Mouse (Mus musculus) CH12.LX (cell line): ENCODE results near the gene Mea1. TPM values are rescaled to one million over a fixed set of nuclear protein-coding genes. Genes with fewer than 3 reads are reported as not detected.

Experiments used
- DNase-seq: peaks from one replicate; pipeline ENCODE4 v3.0.0-alpha.2; 2013; ENCODE audit errors: extremely low read depth
- H3K27ac ChIP-seq: 2 replicates; pipeline ENCODE4 v1.5.1; 2012; ENCODE audit warnings: low read depth, mild to moderate bottlenecking, control low read depth, moderate library complexity; ENCODE audit not compliant: insufficient read depth
- H3K27me3 ChIP-seq: replicated peaks from 2 replicates; pipeline ENCODE3; 2012; ENCODE audit warnings: inconsistent platforms
- H3K36me3 ChIP-seq, 2 experiments: replicated peaks in 1 of 2; 2 replicates each; pipeline versions ENCODE3 to v1.6.1; 2012; ENCODE audit warnings: inconsistent platforms in 1 of 2, low read length in 1 of 2, mild to moderate bottlenecking in 1 of 2, mixed read lengths in 1 of 2, moderate library complexity in 1 of 2; ENCODE audit not compliant: control insufficient read depth in 1 of 2, insufficient read depth in 1 of 2
- H3K4me1 ChIP-seq, 2 experiments: 2 replicates each; pipeline ENCODE4 v1.6.1; 2012; ENCODE audit warnings: inconsistent platforms in 1 of 2, moderate library complexity in 1 of 2; ENCODE audit not compliant: insufficient read depth in 2 of 2, control insufficient read depth in 1 of 2
- H3K4me2 ChIP-seq: 2 replicates; pipeline ENCODE4 v1.6.1; 2012; ENCODE audit warnings: low read depth, mild to moderate bottlenecking, control low read depth; ENCODE audit not compliant: poor library complexity, insufficient read depth, severe bottlenecking
- H3K4me3 ChIP-seq, 3 experiments: fragments of 150-350 bp in 1 of 3; sonication (generic) in 1 of 3; replicated peaks in 1 of 3; 2 replicates each; pipeline versions ENCODE3 to v1.5.1; 2011 to 2012; ENCODE audit warnings: low read depth in 2 of 3, low read length in 2 of 3, mild to moderate bottlenecking in 2 of 3, moderate library complexity in 2 of 3, control low read depth in 1 of 3, improper control_type of control experiment in 1 of 3, inconsistent platforms in 1 of 3, mixed read lengths in 1 of 3; ENCODE audit not compliant: poor library complexity in 1 of 3
- H3K79me2 ChIP-seq: replicated peaks from 2 replicates; pipeline ENCODE4 v1.6.1; 2012; ENCODE audit warnings: mild to moderate bottlenecking, moderate library complexity; ENCODE audit not compliant: control insufficient read depth, poor library complexity, insufficient read depth, severe bottlenecking; ENCODE audit errors: extremely low read depth
- H3K9ac ChIP-seq: 2 replicates; pipeline ENCODE4 v1.6.1; 2012; ENCODE audit warnings: low read depth, mild to moderate bottlenecking, control low read depth, moderate library complexity; ENCODE audit not compliant: insufficient read depth
- H3K9me3 ChIP-seq: replicated peaks from 2 replicates; pipeline ENCODE3; 2012; ENCODE audit warnings: low read length, inconsistent platforms, mixed read lengths
- CHD1 ChIP-seq: IDR thresholded peaks from 2 replicates; pipeline ENCODE4 v1.6.1; 2012; ENCODE audit warnings: low read depth, low read length, improper control_type of control experiment, inconsistent platforms
- CHD2 ChIP-seq: IDR thresholded peaks from 2 replicates; pipeline ENCODE4 v1.6.1; 2011; ENCODE audit warnings: low read length, improper control_type of control experiment
- CTCF ChIP-seq, 2 experiments: IDR thresholded peaks in 1 of 2; conservative IDR thresholded peaks in 1 of 2; 2 replicates each; pipeline ENCODE4 v1.5.1; 2011 to 2012; ENCODE audit warnings: low read depth in 2 of 2, low read length in 2 of 2, improper control_type of control experiment in 1 of 2, inconsistent platforms in 1 of 2, mild to moderate bottlenecking in 1 of 2, moderate library complexity in 1 of 2
- E2F4 ChIP-seq: IDR thresholded peaks from 2 replicates; pipeline ENCODE4 v1.6.1; 2011; ENCODE audit warnings: low read depth, low read length, improper control_type of control experiment; ENCODE audit not compliant: insufficient replicate concordance
- ELF1 ChIP-seq: IDR thresholded peaks from 2 replicates; pipeline ENCODE4 v1.6.1; 2014; ENCODE audit warnings: low read depth, mild to moderate bottlenecking, inconsistent platforms, low read length, improper control_type of control experiment
- EP300 ChIP-seq: IDR thresholded peaks from 2 replicates; pipeline ENCODE4 v1.6.1; 2011; ENCODE audit warnings: low read length, improper control_type of control experiment
- ETS1 ChIP-seq: conservative IDR thresholded peaks from 2 replicates; pipeline ENCODE4 v1.6.1; 2012; ENCODE audit warnings: low read depth, mild to moderate bottlenecking, inconsistent platforms, low read length, improper control_type of control experiment, moderate library complexity
- IRF4 ChIP-seq: IDR thresholded peaks from 2 replicates; pipeline ENCODE4 v1.6.1; 2014; ENCODE audit warnings: low read depth, mild to moderate bottlenecking, inconsistent platforms, low read length, improper control_type of control experiment
- JUN ChIP-seq: IDR thresholded peaks from 2 replicates; pipeline ENCODE4 v1.6.1; 2011; ENCODE audit warnings: low read depth, mild to moderate bottlenecking, low read length, improper control_type of control experiment, moderate library complexity; ENCODE audit not compliant: insufficient read depth
- JUND ChIP-seq: conservative IDR thresholded peaks from 2 replicates; pipeline ENCODE4 v1.6.1; 2011; ENCODE audit warnings: low read depth, low read length, improper control_type of control experiment
- KAT2A ChIP-seq: IDR thresholded peaks from 2 replicates; pipeline ENCODE4 v1.6.1; 2012; ENCODE audit warnings: low read length, improper control_type of control experiment, inconsistent platforms; ENCODE audit not compliant: insufficient replicate concordance
- MAZ ChIP-seq: IDR thresholded peaks from 2 replicates; pipeline ENCODE4 v1.6.1; 2012; ENCODE audit warnings: low read depth, mild to moderate bottlenecking, inconsistent platforms, low read length, improper control_type of control experiment, moderate library complexity
- MEF2A ChIP-seq: IDR thresholded peaks from 2 replicates; pipeline ENCODE4 v1.6.1; 2014; ENCODE audit warnings: low read depth, mild to moderate bottlenecking, inconsistent platforms, low read length, improper control_type of control experiment, borderline replicate concordance
- MXI1 ChIP-seq: IDR thresholded peaks from 2 replicates; pipeline ENCODE4 v1.6.1; 2011; ENCODE audit warnings: mild to moderate bottlenecking, low read depth, low read length, improper control_type of control experiment
- MYC ChIP-seq: IDR thresholded peaks from 2 replicates; pipeline ENCODE4 v1.6.1; 2011; ENCODE audit warnings: low read depth, mild to moderate bottlenecking, improper control_type of control experiment, low read length
- NELFE ChIP-seq: IDR thresholded peaks from 2 replicates; pipeline ENCODE4 v1.6.1; 2011; ENCODE audit warnings: low read depth, low read length, improper control_type of control experiment
- NRF1 ChIP-seq: IDR thresholded peaks from 2 replicates; pipeline ENCODE4 v1.6.1; 2014; ENCODE audit warnings: low read depth, mild to moderate bottlenecking, inconsistent platforms, low read length, improper control_type of control experiment, moderate library complexity
- PAX5 ChIP-seq: IDR thresholded peaks from 2 replicates; pipeline ENCODE4 v1.6.1; 2012; ENCODE audit warnings: low read length, inconsistent platforms, mixed read lengths
- POLR2A ChIP-seq: IDR thresholded peaks from 2 replicates; pipeline ENCODE4 v1.6.1; 2011; ENCODE audit warnings: low read depth, mild to moderate bottlenecking, improper control_type of control experiment, low read length
- RAD21 ChIP-seq: IDR thresholded peaks from 2 replicates; pipeline ENCODE4 v1.6.1; 2011; ENCODE audit warnings: low read depth, mild to moderate bottlenecking, low read length, improper control_type of control experiment, moderate library complexity
- RCOR1 ChIP-seq: conservative IDR thresholded peaks from 2 replicates; pipeline ENCODE4 v1.6.1; 2012; ENCODE audit warnings: low read depth, mild to moderate bottlenecking, inconsistent platforms, low read length, improper control_type of control experiment
- TBP ChIP-seq: conservative IDR thresholded peaks from 2 replicates; pipeline ENCODE4 v1.6.1; 2011; ENCODE audit warnings: low read depth, low read length, improper control_type of control experiment
- TCF12 ChIP-seq: IDR thresholded peaks from 2 replicates; pipeline ENCODE4 v1.6.1; 2014; ENCODE audit warnings: low read depth, mild to moderate bottlenecking, inconsistent platforms, low read length, improper control_type of control experiment
- UBTF ChIP-seq: IDR thresholded peaks from 2 replicates; pipeline ENCODE4 v1.6.1; 2012; ENCODE audit warnings: low read depth, mild to moderate bottlenecking, inconsistent platforms, low read length, improper control_type of control experiment, moderate library complexity
- USF1 ChIP-seq: IDR thresholded peaks from 2 replicates; pipeline ENCODE4 v1.6.1; 2014; ENCODE audit warnings: low read depth, mild to moderate bottlenecking, inconsistent platforms, low read length, improper control_type of control experiment
- USF2 ChIP-seq: conservative IDR thresholded peaks from 2 replicates; pipeline ENCODE4 v1.6.1; 2011; ENCODE audit warnings: low read depth, low read length, improper control_type of control experiment
- ZC3H11A ChIP-seq: IDR thresholded peaks from 2 replicates; pipeline ENCODE4 v1.6.1; 2012; ENCODE audit warnings: low read depth, mild to moderate bottlenecking, inconsistent platforms, low read length, improper control_type of control experiment
- dilution Hi-C: fragments of 300-500 bp; cut with MboI; formaldehyde crosslinking; loops from 2 replicates; pipeline ENCODE4 v1.14.3; 2020; ENCODE audit warnings: low sequenced_read_pairs; ENCODE audit not compliant: extremely low pct_unique_long_range_greater_than_20kb, extremely low pct_ligation_motif_present
- in situ Hi-C: fragments of 300-500 bp; cut with MboI; formaldehyde crosslinking; loops from 3 replicates; pipeline ENCODE4 v1.14.3; 2019; ENCODE audit warnings: low sequenced_read_pairs, low pct_ligation_motif_present, low pct_unique_long_range_greater_than_20kb, mixed read lengths
- polyA plus RNA-seq: library from polyadenylated mRNA; unstranded; fragments of >175 nt; gene quantifications from 2 replicates; pipeline ENCODE4 v1.2.1, GENCODE M21; 2012; ENCODE audit warnings: low read depth; ENCODE audit not compliant: insufficient read length
- total RNA-seq, 2 experiments: library from RNA; depleted of rRNA; stranded (reverse); fragments of 300-350 nt in 1 of 2; fragments of >200 nt in 1 of 2; gene quantifications; 2 replicates each; pipeline ENCODE4 v1.2.3; 2012 to 2014

Mea1 gene
- total and polyA plus RNA-seq, 3 experiments: 68.3 to 106 (median 86.1) TPM

DNA sequence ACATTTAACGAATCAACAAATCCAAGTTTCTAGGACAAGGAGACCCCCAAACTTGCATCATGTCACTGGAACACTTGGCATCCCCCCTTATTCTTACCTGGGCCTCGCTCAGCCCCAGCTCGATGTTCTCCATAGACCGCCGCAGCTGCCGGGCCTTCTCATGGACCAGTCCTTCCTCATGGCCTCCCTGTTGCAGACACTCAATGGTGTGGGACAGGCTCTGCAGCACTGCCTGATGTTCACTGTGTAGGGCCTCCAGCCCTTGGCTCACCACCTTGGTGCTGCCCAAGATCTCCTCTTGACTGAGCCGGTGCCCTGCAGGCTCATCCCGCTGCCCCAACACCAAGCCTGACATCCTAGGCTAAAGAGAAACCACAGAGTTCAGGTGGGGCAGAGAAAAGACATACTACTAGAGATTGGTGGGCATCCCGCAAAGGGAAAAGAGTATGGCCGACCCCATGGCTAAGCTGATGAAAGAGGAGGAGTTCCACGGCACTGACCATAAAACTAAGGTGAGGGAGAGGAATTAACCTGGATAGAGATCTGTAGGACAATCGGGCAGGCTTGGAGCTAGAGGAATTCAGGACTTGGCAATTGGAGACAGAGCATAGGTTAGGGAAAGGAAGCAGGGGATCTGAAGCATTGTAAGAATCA, 34.3 kb upstream of the Mea1 start:
- no peak for DNase-seq
- Histone ChIP-seq H3K4me2 (peak overlapping the region; percentile 99; the same call in 1 of the 2 replicates), H3K27ac (no peak overlapping the region), H3K79me2 (peaks cover 9% of the 10 kb centered on the region), H3K4me3 (no peak overlapping the region), H3K36me3 (peaks cover 11 to 44% of the 10 kb centered on the region in 2 experiments), H3K9ac (peak overlapping the region; percentile 91; the same call in 1 of the 2 replicates), H3K4me1 (peaks cover 5 to 37% of the 10 kb centered on the region in 2 experiments; a peak in 3 of 4 replicates), H3K9me3 (no peaks in the 10 kb centered on the region), H3K27me3 (no peaks in the 10 kb centered on the region)
- TF ChIP-seq KAT2A: no peak
- TF ChIP-seq ETS1: no peak
- no peak for TF ChIP-seq ELF1
- no peak for TF ChIP-seq TCF12
- TF ChIP-seq MEF2A: no peak
- no peak for TF ChIP-seq USF2
- TF ChIP-seq CHD1: no peak
- no peak for TF ChIP-seq MYC
- no peak for TF ChIP-seq JUN
- TF ChIP-seq ZC3H11A: no peak
- TF ChIP-seq CHD2: no peak
- in situ Hi-C loops: no loop called here
- dilution Hi-C loops: no loop called here

DNA sequence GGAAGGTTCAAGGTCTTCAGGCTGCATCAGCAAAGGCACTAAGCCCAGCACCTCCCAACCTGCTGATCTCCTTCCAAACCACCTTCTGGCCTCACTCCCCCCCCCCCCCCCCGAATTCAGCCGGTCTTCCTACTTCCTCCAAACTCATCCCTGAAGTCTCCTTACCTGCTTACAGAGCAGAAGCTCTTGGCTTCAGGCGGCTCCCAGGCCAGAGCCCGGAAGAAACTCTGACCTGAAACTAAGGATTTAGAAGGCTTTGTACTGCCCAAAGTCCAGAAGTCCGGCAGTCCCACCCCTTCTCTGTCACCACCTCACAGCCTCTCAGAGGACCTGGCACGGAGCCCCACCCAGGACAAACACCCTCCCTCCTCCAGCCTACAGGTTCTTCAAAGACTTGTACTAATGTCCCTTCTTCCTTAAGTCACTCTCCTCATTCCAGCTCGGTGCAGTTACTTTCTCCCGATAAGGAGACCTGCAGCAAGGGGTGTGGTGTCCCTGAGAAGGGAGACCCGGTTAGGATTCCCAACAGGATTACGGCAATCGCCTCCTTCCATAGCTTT, 33.6 kb upstream of the Mea1 start:
- Histone ChIP-seq H3K79me2 (peaks cover 9% of the 10 kb centered on the region), H3K36me3 (peaks cover 14 to 43% of the 10 kb centered on the region in 2 experiments), H3K9me3 (no peaks in the 10 kb centered on the region), H3K27ac (no peak overlapping the region), H3K4me1 (peaks cover 5 to 44% of the 10 kb centered on the region in 2 experiments; a peak in 3 of 4 replicates), H3K9ac (peak overlapping the region; percentile 91), H3K4me3 (peak overlapping the region; percentile 75 to 92 (median 83)), H3K4me2 (peak overlapping the region; percentile 99), H3K27me3 (no peaks in the 10 kb centered on the region)
- in situ Hi-C loops (no loop called here), dilution Hi-C loops (no loop called here)
- TF ChIP-seq KAT2A (no peak), JUND (no peak), CTCF (conservative IDR thresholded peaks at IDR 0.05 in 1 of 2, IDR thresholded peaks at IDR 0.05 in 1 of 2; ENCODE audit: low read depth in 2 of 2, low read length in 2 of 2) (no peak), MXI1 (no peak), E2F4 (no peak), TBP (no peak), IRF4 (no peak), MEF2A (no peak), RCOR1 (no peak), NRF1 (no peak), UBTF (no peak), RAD21 (no peak), NELFE (no peak), MAZ (no peak), EP300 (no peak), USF1 (no peak), POLR2A (no peak), PAX5 (no peak), JUN (no peak), ELF1 (no peak)
- DNase-seq: no peak
